Mouse (Mus musculus) right cerebral cortex, adult 2 months (tissue): Measurements from ENCODE around the gene Clmp.

Source experiments
- DNase-seq, 2 experiments: peaks; one replicate each; pipeline ENCODE4 v3.0.0; 2021 to 2022; ENCODE audit warnings: low spot score in 2 of 2

The Clmp gene

GRCm38 (mm10) chr9:40685801-40686420, at the start of gene Clmp:
Gene Clmp (plus strand): TSS chr9:40685962.
- DNase-seq = no peak

GRCm38 (mm10) chr9:40636054-40636453, 49.7 kb upstream of the Clmp start:
- DNase-seq = peak; percentile 75 to 82

GRCm38 (mm10) chr9:40637705-40638393, 47.9 kb upstream of the Clmp start:
- DNase-seq = no peak

GRCm38 (mm10) chr9:40638394-40639049, 47.2 kb upstream of the Clmp start:
- DNase-seq = peak in 1 of 2 experiments; percentile 48

DNA sequence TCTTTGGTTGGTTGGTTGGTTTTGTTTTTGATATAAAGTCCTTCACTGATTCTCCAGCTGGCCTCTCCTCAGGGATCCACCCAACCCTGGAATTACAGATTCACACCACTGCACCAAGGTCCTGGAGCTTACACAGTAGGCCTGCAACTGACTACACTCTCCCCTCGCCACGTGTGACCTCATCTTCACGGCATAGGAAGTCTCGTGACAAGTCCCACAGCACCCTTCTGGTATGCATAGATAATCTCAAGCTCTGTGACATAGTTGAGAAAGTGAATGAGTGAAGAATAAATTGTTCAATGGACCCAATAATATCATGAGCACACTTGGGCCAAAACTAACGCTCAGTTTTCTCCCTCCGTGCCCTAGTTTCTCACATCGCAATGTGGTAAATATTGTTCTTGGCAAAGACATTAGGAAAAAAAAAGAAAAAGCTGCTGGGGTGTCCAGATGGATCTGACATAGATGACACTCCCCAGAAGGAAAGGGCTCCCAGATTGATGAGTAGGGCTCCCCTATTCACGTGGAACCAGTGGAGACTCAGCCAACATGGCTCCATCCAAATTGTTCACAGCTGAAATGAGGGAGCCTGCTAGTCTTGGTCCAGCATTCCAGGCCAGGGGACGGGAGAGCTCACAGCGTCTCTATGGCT, 46.1 kb upstream of the Clmp start:
- no peak for DNase-seq

DNA sequence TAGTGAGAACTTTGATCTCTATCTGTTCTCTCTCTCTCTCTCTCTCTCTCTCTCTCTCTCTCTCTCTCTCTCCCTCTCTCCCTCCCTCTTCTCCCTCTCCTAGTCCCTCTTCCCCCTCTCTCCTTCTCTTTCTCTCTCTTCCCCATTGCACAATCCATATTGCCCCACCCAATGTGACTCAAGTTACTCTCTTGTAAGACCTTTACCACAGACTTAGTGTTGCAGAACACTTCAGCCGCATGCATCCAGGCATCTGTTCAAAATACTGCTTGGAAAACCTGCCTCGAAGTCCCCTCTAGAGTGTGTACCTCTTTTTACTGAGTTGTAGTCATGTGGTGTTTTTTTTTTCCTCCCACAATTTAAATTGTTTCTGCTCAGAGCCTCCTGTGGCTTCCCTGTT, 44.4 kb upstream of the Clmp start:
- no peak for DNase-seq

- DNase-seq = no peak
Observed at GRCm38 (mm10) chr9:40642470-40643220, 43.1 kb upstream of the Clmp start.

- no peak for DNase-seq
Observed at GRCm38 (mm10) chr9:40649444-40649843, 36.3 kb upstream of the Clmp start.

DNA sequence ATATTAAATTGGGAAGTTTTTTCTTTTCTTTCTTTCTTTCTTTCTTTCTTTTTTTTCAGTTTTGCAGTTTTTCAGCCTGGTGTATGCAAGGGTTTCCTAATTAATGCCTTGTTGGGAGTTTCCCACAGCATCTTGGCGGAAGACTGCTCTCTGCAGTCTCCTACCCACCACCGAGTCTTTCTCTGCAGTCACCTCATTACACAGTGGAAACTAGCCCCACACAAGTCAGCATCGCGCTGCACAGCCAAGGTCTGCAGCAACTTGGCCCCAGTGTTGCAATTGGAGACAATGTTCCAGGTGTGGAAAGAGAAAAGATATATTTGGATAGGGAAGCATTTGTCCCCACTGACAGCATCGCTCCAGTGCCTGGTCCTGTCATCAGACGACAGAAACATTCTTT, 35.8 kb upstream of the Clmp start:
- no peak for DNase-seq

- no peak for DNase-seq
Observed at GRCm38 (mm10) chr9:40651239-40651859, 34.4 kb upstream of the Clmp start.

DNA sequence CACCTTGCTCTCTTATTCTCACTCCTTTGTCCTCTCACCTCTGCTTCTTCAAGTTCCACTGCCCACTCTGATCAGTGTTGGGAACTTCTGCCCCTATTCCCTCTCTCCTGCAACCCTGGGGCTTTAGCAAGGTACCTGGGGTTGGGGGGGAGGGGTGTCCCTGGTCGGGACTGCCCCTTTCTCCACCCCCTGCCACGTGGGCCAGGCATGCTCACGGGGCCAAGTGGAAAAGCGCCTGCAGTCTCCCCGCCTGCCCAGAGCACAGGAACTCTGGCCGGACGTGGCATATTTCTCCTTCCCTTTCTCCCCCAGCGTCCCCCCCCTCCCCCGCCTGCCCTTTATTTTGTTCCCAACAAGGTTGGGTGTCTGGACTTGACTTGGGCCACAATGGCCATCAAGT, 33.0 kb upstream of the Clmp start:
- DNase-seq = no peak

GRCm38 (mm10) chr9:40666190-40666803, 19.5 kb upstream of the Clmp start:
- DNase-seq = no peak

DNA sequence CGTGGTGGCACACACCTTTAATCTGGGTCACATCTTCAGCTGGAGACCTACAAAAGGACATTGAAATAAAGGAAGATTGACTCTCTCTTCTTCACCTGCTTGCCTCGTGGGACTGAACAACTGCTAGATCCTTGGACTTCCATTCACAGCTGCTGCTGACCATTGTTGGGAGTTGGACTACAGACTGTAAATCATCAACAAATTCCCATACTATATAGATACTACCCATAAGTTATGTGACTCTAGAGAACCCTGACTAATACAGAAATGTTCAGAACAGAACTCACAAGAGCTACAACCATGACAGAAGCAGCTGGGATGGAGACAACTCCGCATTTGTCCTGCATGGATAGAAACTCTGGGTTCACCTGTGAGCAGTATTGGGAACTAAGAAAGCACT, 15.4 kb upstream of the Clmp start, which contains the start of gene Gm21915:
Gene Gm21915 (plus strand): TSS at position 301 of the 400 bp plus-strand sequence.
- DNase-seq = no peak

- DNase-seq = no peak
Observed at GRCm38 (mm10) chr9:40671323-40671930, 14.3 kb upstream of the Clmp start.

DNA sequence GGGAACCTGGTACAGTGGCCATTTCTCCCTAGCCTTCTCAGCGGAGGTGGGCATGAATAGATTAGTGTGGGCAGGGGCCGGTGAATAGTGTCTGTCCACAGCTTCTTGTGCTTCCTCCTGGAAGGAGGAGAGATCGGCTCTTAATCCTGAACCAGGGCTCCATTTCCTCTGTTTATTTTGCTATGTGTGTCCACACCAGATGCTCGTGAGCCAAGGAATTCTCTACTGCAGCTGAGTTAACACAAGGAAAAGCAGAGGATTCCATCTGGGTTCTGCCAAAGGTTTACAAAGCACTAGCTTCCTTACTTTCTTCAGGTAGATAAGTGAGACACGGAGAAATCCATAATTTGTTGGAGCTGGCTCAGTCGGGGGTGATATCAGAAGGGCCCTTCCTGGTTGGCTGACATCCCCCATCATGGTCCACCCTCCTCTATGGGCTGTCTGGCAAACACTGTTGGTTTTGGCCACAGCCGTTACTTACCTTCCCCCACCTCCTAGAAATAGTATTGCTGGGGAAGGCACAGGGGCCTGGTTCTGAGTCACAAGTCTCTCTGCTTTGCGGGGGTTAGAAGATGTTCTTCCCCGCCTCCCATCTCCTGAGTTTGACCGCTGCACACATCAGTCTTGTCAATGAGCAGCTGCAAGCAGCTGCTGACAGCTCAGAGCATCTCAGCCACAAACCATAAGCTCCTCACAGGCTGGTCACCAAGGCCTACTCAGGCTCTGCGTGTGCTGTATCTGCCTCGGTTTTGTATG, 10.4 kb upstream of the Clmp start:
- peak; percentile 23 to 43 for DNase-seq

DNA sequence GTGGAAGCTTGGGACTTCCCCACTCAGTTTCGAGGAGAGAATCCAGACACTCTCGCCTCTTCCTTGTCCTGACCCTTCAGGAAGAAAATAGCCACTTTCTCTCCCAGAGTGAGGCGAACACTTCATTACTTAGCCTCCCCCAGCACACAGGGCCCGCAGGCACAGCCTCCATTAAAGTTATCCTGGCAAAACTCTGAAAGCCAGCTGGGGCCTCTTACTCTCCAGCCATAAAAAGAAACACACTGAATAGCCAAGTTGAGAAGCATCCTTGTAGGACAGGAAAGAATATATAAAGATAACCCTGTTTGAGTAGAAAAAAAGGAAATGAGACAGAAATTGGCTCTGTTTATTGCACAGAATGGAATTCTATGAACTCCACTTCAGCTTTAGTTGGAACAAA, 7.1 kb upstream of the Clmp start:
- DNase-seq = no peak

DNA sequence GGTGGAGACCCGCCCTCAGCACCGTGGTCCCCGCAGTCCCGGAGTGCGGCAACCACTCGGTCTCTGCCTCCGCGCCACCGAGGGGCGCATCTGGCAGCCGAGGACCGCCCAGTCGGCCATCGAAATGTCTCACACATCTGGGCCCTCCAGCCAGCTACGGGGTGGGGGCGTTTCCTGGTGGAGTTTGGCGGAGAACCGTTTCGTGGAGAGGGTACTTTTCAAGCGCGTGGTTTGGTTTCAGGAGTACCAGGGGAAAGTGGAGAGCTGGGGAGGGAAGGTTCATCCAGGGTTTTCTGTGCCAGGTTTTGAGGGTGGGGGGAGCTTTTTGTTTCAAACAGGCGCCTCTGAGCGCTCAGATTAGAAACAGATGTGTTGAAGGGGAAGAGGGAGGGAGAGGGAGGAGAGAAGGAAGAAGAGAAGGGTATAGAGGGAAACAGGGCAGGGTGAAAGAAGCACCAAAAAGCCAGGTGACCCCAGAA, 698 bp downstream of the Clmp start:
- DNase-seq = peak; percentile 44 to 45

DNA sequence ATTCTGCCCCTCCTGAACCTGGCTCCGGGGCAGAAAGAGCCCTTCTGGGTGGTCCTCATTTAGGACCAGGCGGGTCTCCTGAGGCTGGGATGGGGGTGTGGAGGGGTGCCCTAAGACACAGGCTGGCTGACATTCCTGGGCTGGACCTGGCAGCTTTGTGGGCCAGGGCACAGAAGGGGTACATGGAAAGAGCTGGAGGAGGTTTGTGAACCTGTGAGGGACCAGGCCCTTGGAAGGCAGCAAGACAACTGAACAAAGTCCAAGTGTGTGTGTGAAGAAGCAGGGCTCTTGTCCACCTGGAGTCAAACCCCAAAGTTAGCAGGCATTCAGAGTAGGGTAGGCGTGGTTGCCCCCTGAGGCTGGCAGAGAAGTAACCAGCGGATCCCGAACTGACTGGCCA, 1.3 kb downstream of the Clmp start:
- no peak for DNase-seq

DNA sequence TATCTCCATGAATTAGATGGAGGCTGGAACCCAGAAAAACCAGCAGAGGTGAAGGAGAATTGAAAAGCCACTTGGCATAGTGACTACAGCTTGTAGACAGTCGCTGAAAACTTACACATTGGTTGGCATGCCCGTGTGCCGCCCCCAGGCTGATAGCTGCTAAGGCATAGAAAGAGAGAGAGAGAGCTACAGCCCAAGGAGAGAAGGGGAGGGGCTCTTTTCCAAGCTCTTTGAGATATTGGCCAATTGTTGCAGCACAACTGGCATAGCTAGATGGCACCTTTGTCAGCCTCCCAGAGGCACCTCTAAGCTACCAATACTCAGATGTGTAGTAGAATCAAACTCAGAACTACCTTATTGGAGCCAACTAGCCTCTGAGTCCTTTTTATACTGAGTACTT, 1.8 kb downstream of the Clmp start:
- no peak for DNase-seq

GRCm38 (mm10) chr9:40690511-40690910, 4.7 kb downstream of the Clmp start:
- DNase-seq = no peak
